Mouse (Mus musculus) kidney, adult 2 months (tissue): ENCODE measurements around the gene Grem2.

Source experiments
- CTCF ChIP-seq: fragments of 200-500 bp; conservative IDR thresholded peaks from 2 replicates; pipeline ENCODE4 v1.5.1; 2011; ENCODE audit warnings: low read depth, mild to moderate bottlenecking, control low read depth, low read length, moderate library complexity, mixed read lengths; ENCODE audit not compliant: insufficient read depth, insufficient read length
- POLR2A ChIP-seq: fragments of 200-500 bp; IDR thresholded peaks from one replicate; pipeline ENCODE4 v1.6.1; 2011; ENCODE audit warnings: low read depth, low read length, control low read depth

DNA sequence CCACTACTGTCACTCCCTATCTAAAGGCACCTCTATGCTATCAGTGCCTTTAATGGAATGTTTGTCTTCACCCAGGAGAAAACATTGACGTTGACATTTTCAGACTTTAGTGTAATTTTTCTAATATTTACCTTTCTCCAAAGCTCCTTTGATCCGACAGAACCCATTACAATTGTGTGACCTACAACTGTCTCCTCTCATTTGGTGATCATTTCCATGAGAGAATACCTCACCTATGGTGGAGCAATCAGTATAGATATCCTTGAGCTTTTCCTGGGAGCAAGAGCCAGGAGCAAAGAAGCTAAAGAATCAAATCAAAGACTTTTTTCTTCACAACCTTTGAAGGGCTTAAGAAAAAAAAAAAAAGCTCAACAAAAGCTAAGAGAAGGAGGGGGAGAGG lies 65.4 kb downstream of the Grem2 start:
- TF ChIP-seq POLR2A (no peak), CTCF (no peak)
